Mouse (Mus musculus) gastrocnemius, adult 8-10 months (tissue): ENCODE data around the gene Ctbp1. TPM values are rescaled to one million over a fixed set of nuclear protein-coding genes. Genes with fewer than 3 reads are reported as not detected.

ENCODE experiments used
- DNase-seq, 2 experiments: peaks; one replicate each; pipeline ENCODE4 v3.0.0; 2022; ENCODE audit warnings: low spot score in 2 of 2
- total RNA-seq, 4 experiments: library from RNA; stranded (reverse); gene quantifications; 2 replicates each; pipeline ENCODE4 v1.2.4; 2022

Gene Ctbp1
- total RNA-seq, result 100 to 1,000 TPM; 241 to 265 (median 251) TPM

GRCm38 (mm10) chr5:33274953-33275454 lies at the start of gene Ctbp1:
Ctbp1 (minus strand) TSS chr5:33274994.
- peak; percentile 86 to 93 for DNase-seq

- DNase-seq, result no peak
These were observed 49.7 kb upstream of the Ctbp1 start for GRCm38 (mm10) chr5:33324491-33324890.

GRCm38 (mm10) chr5:33312192-33312591 lies 37.4 kb upstream of the Ctbp1 start:
- DNase-seq, result no peak

GRCm38 (mm10) chr5:33310704-33311462 lies 36.1 kb upstream of the Ctbp1 start:
- DNase-seq, result no peak

- no peak for DNase-seq
These were observed 27.0 kb upstream of the Ctbp1 start for GRCm38 (mm10) chr5:33301801-33302200.

GRCm38 (mm10) chr5:33297164-33297563 lies 22.4 kb upstream of the Ctbp1 start:
- DNase-seq, result no peak

GRCm38 (mm10) chr5:33293796-33294430 lies 19.1 kb upstream of the Ctbp1 start:
- DNase-seq, result no peak

- no peak for DNase-seq
These were observed 9.2 kb upstream of the Ctbp1 start for GRCm38 (mm10) chr5:33283951-33284350.

GRCm38 (mm10) chr5:33281428-33281827 lies 6.6 kb upstream of the Ctbp1 start:
- no peak for DNase-seq

- no peak for DNase-seq
These were observed 4.2 kb upstream of the Ctbp1 start for GRCm38 (mm10) chr5:33278950-33279349.

GRCm38 (mm10) chr5:33277286-33277685 lies 2.5 kb upstream of the Ctbp1 start:
- no peak for DNase-seq

GRCm38 (mm10) chr5:33275754-33276153 lies 960 bp upstream of the Ctbp1 start:
- no peak for DNase-seq

GRCm38 (mm10) chr5:33274085-33274952 lies 475 bp downstream of the Ctbp1 start:
- peak; percentile 75 to 84 for DNase-seq

- no peak for DNase-seq
These were observed 1.1 kb downstream of the Ctbp1 start for GRCm38 (mm10) chr5:33273777-33274084.

GRCm38 (mm10) chr5:33272845-33273776 lies 1.7 kb downstream of the Ctbp1 start:
- DNase-seq, result no peak

GRCm38 (mm10) chr5:33272146-33272545 lies 2.6 kb downstream of the Ctbp1 start:
- DNase-seq, result no peak

GRCm38 (mm10) chr5:33270568-33270967 lies 4.2 kb downstream of the Ctbp1 start:
- DNase-seq, result peak; percentile 76 to 78

GRCm38 (mm10) chr5:33254416-33254815 lies 20.4 kb downstream of the Ctbp1 start:
- DNase-seq, result no peak

- no peak for DNase-seq
These were observed 26.6 kb downstream of the Ctbp1 start for GRCm38 (mm10) chr5:33248186-33248585.

GRCm38 (mm10) chr5:33247387-33247786 lies 27.4 kb downstream of the Ctbp1 start:
- DNase-seq, result no peak

- DNase-seq, result peak; percentile 64 to 82
These were observed 29.1 kb downstream of the Ctbp1 start for GRCm38 (mm10) chr5:33245701-33246100.
